Mouse (Mus musculus) G1E (cell line): ENCODE results near the gene Pes1.

Experiments used
- CTCF ChIP-seq: IDR thresholded peaks from 2 replicates; pipeline ENCODE4 v1.5.1; 2012; ENCODE audit warnings: low read depth, low read length, inconsistent platforms, mixed read lengths
- GATA1 ChIP-seq: IDR thresholded peaks from 2 replicates; pipeline ENCODE4 v1.6.1; 2012; ENCODE audit warnings: borderline replicate concordance, low read length, inconsistent platforms, mixed read lengths
- TAL1 ChIP-seq: conservative IDR thresholded peaks from 2 replicates; pipeline ENCODE4 v1.6.1; 2012; ENCODE audit warnings: low read depth, low read length, inconsistent platforms, mixed read lengths

GRCm38 (mm10) chr11:3981536-3981935 lies 17.8 kb downstream of the Pes1 start:
- TF ChIP-seq TAL1 (no peak), CTCF (no peak), GATA1 (no peak)
